Mouse (Mus musculus) splenic B cell, adult 2 months (primary cell): ENCODE measurements around the gene Cyp2j5.
"Not testable (repeated sequence)": the region's sequence is repeated elsewhere in the genome, so short reads cannot be mapped to it uniquely, and the experiment has no call there.

Experiments
- DNase-seq: peaks from one replicate; pipeline ENCODE4 v3.0.0-alpha.2; 2011; ENCODE audit warnings: low read depth, low spot score
- H3K27me3 ChIP-seq: 2 replicates; pipeline ENCODE4 v1.6.1; 2012; ENCODE audit warnings: mild to moderate bottlenecking, low read length, moderate library complexity, mixed read lengths; ENCODE audit not compliant: control insufficient read depth, poor library complexity, insufficient read depth, severe bottlenecking
- H3K36me3 ChIP-seq: 2 replicates; pipeline ENCODE4 v1.6.1; 2012; ENCODE audit warnings: mild to moderate bottlenecking, low read length, moderate library complexity, mixed read lengths; ENCODE audit not compliant: control insufficient read depth, poor library complexity, insufficient read depth, severe bottlenecking

The Cyp2j5 gene

DNA sequence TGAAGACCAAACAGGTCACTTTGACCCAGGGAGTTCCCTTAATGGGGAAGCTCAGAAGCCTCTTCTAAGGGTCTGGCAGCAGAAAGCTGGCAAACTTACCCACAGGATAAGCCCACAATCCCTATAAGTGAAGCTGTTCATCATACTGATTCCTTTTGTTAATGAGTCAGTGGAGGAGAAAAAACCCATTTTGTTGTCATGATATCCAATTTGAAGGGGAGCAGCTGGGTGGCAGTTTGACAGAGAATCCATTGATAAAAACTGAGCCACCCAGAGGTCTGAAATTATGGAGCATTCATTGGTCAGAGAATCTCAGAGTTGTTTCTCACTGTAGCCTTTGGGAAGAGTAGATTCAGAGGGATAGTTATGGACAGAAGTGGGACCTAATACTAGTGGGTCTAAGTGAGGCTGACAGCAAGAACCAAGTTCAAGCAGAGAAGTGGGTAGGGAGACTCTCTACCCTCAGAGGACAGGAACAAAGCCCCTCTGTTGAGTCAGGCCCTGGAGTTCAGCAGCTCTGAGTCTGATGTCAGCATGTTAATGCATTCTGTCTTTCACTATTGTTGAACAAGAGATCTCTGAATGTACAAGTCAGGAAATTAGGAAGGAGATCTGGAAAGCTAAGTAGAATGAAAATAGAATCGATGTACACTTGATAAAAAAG, 82.4 kb downstream of the Cyp2j5 start:
- H3K36me3 ChIP-seq, result no peaks in the 10 kb centered on the region
- H3K27me3 ChIP-seq, result no peaks in the 10 kb centered on the region
- no peak for DNase-seq

- not testable (repeated sequence) for H3K36me3 ChIP-seq, DNase-seq, H3K27me3 ChIP-seq
Observed at GRCm38 (mm10) chr4:96580351-96580750, 83.6 kb downstream of the Cyp2j5 start.
